Mouse (Mus musculus) left cerebral cortex, postnatal 25 days (tissue): Measurements from ENCODE around the gene Cry2. TPM values are rescaled to one million over a fixed set of nuclear protein-coding genes. Genes with fewer than 3 reads are reported as not detected.

ENCODE experiments used
- DNase-seq, 2 experiments: peaks; one replicate each; pipeline ENCODE4 v3.0.0; 2022; ENCODE audit warnings: low spot score in 2 of 2, mixed read lengths in 1 of 2
- intact Hi-C: fragments of 180-260 bp; cut with DNase I; formaldehyde crosslinking; loops from one replicate; pipeline ENCODE4 v1.15.1; 2025
- total RNA-seq, 2 experiments: library from RNA; stranded (reverse); gene quantifications; 2 replicates each; pipeline ENCODE4 v1.2.3; 2021

The Cry2 gene
- total RNA-seq, 2 experiments from 2014 or later: 110 to 113 TPM

GRCm38 (mm10) chr2:92392318-92393264, 41.3 kb downstream of the Cry2 start:
- DNase-seq: no peak
- intact Hi-C loops: no loop called here

- no peak for DNase-seq
- intact Hi-C loops: no loop called here
Observed at GRCm38 (mm10) chr2:92391703-92392317, 42.0 kb downstream of the Cry2 start.

GRCm38 (mm10) chr2:92391116-92391515, 42.7 kb downstream of the Cry2 start:
- intact Hi-C loops: no loop called here
- peak in 1 of 2 experiments; percentile 83 for DNase-seq

GRCm38 (mm10) chr2:92390206-92390930, 43.5 kb downstream of the Cry2 start:
- DNase-seq: no peak
- intact Hi-C loops: no loop called here

GRCm38 (mm10) chr2:92389645-92390044, 44.2 kb downstream of the Cry2 start:
- no peak for DNase-seq
- intact Hi-C loops: loop anchor here (1.0 kb wide), 1 partner anchor 45 kb away; the partner anchor contains the start of gene Cry2

GRCm38 (mm10) chr2:92388891-92389641, 44.8 kb downstream of the Cry2 start:
- DNase-seq: peak; percentile 90 to 97
- intact Hi-C loops: loop anchor here (1.0 kb wide), 1 partner anchor 45 kb away; the partner anchor contains the start of gene Cry2

GRCm38 (mm10) chr2:92388081-92388517, 45.7 kb downstream of the Cry2 start:
- peak in 1 of 2 experiments; percentile 78 for DNase-seq
- intact Hi-C loops: no loop called here

- DNase-seq: peak in 1 of 2 experiments; percentile 88
- intact Hi-C loops: no loop called here
Observed at GRCm38 (mm10) chr2:92387646-92388045, 46.2 kb downstream of the Cry2 start.

- no peak for DNase-seq
- intact Hi-C loops: no loop called here
Observed at GRCm38 (mm10) chr2:92386821-92387570, 46.8 kb downstream of the Cry2 start.

GRCm38 (mm10) chr2:92385113-92386051, 48.5 kb downstream of the Cry2 start:
- intact Hi-C loops: no loop called here
- no peak for DNase-seq

GRCm38 (mm10) chr2:92384101-92384500, 49.7 kb downstream of the Cry2 start:
- intact Hi-C loops: no loop called here

GRCm38 (mm10) chr2:92382759-92383158, 51.1 kb downstream of the Cry2 start:
- DNase-seq: no peak
- intact Hi-C loops: no loop called here

More at GRCm38 (mm10) chr2:92384101-92384500, 49.7 kb downstream of the Cry2 start:
- DNase-seq: no peak

GRCm38 (mm10) chr2:92381901-92382588, 51.8 kb downstream of the Cry2 start, which contains the start of gene 1700029I15Rik:
Gene 1700029I15Rik, plus strand, starts transcription at chr2:92382538.
- DNase-seq: no peak
- intact Hi-C loops: no loop called here

- DNase-seq: no peak
- intact Hi-C loops: no loop called here
Observed at GRCm38 (mm10) chr2:92381161-92381560, 52.7 kb downstream of the Cry2 start.

GRCm38 (mm10) chr2:92380495-92381050, 53.3 kb downstream of the Cry2 start:
- DNase-seq: no peak
- intact Hi-C loops: no loop called here

- no peak for DNase-seq
- intact Hi-C loops: no loop called here
Observed at GRCm38 (mm10) chr2:92379783-92380494, 53.9 kb downstream of the Cry2 start.
